Comparison of ENCODE assay signal across 7 mouse cellular contexts in the genomic region with DNA sequence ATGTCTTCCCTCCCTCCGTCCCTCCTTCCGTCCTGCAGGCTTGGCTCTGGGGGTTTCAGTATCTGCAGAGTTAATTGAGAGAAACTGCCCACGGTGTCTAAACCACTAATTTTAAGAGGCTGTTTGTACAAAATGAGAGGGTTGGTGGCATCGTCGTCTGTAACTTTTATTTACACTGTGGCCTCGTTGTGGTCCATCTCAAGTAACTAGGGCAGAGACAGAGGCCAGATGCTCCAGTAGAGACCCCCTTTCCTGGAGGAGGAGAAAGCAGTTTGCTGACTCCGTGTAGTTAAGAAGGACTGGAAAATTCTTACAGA. TPM values are rescaled to one million over a fixed set of nuclear protein-coding genes. Genes with fewer than 3 reads are reported as not detected.
A peak's percentile ranks its signal among the peaks of the same experiment; 100 is the strongest.
DNase-seq lines count a peak whose midpoint lies in the region; ATAC-seq and TF ChIP-seq lines count a peak whose summit lies in the region.

No protein-coding gene starts in this region.

- ATAC-seq in megakaryocyte, adult 5-6 weeks (ENCODE audit: poor library complexity, severe bottlenecking): no peak
- no peak for ATAC-seq in limb, embryonic 12.5 days (ENCODE audit: insufficient number of reproducible peaks, insufficient read depth, low FRiP score, low TSS enrichment, low read depth)
- no peak for ATAC-seq in stomach, embryonic 14.5 days (ENCODE audit: insufficient number of reproducible peaks, insufficient read depth, low FRiP score, low read depth)

- H3K9me3 ChIP-seq in megakaryocyte, embryonic 14.5 days: no peaks in the 10 kb centered on the region
- no peaks in the 10 kb centered on the region for H3K9me3 ChIP-seq in limb, embryonic 12.5 days
- H3K9me3 ChIP-seq in stomach, embryonic 14.5 days (ENCODE audit: control insufficient read depth, low read depth, low read length): no peaks in the 10 kb centered on the region

- peak overlapping the region; percentile 60 for H3K27ac ChIP-seq in embryonic fibroblast, embryonic 13.5 days (ENCODE audit: insufficient read depth, low read length)
- peak overlapping the region; percentile 99 for H3K27ac ChIP-seq in limb, embryonic 12.5 days
- peak overlapping the region; percentile 99 for H3K27ac ChIP-seq in stomach, embryonic 14.5 days (ENCODE audit: low read length)

- TF ChIP-seq POLR2A in embryonic fibroblast, embryonic 13.5 days (IDR thresholded peaks at IDR 0.05; ENCODE audit: low read depth, low read length): 0 out of 2 replicates have a peak, but pooled peaks have one; percentile 39

- no peak for DNase-seq in right cerebral cortex, adult 18-20 months
- DNase-seq in ovary, postnatal 14 days (ENCODE audit: low spot score): no peak

- H3K27me3 ChIP-seq in megakaryocyte, embryonic 14.5 days (replicated peaks): no peaks in the 10 kb centered on the region
- H3K27me3 ChIP-seq in limb, embryonic 12.5 days: no peaks in the 10 kb centered on the region; the same call in 1 of the 2 replicates
- no peaks in the 10 kb centered on the region for H3K27me3 ChIP-seq in stomach, embryonic 14.5 days (ENCODE audit: control insufficient read depth, insufficient read depth, low read length)

- TF ChIP-seq CTCF in embryonic fibroblast, embryonic 13.5 days (IDR thresholded peaks at IDR 0.05; ENCODE audit: borderline replicate concordance, insufficient read depth, low read length): no peak

- peaks cover 75% of the 10 kb centered on the region for H3K4me1 ChIP-seq in megakaryocyte, embryonic 14.5 days
- H3K4me1 ChIP-seq in embryonic fibroblast, embryonic 13.5 days (ENCODE audit: control insufficient read depth, insufficient read depth, low read length): peaks cover 14% of the 10 kb centered on the region
- peaks cover 47% of the 10 kb centered on the region for H3K4me1 ChIP-seq in limb, embryonic 12.5 days (replicated peaks)
- H3K4me1 ChIP-seq in stomach, embryonic 14.5 days (ENCODE audit: control insufficient read depth, insufficient read depth, low read length): peaks cover 14% of the 10 kb centered on the region

- peak overlapping the region; percentile 92 for H3K9ac ChIP-seq in limb, embryonic 12.5 days (replicated peaks)
- H3K9ac ChIP-seq in stomach, embryonic 14.5 days (replicated peaks; ENCODE audit: low read depth, low read length): peak overlapping the region; percentile 92

- peaks cover 52% of the 10 kb centered on the region for H3K36me3 ChIP-seq in megakaryocyte, embryonic 14.5 days (replicated peaks; ENCODE audit: low read length)
- H3K36me3 ChIP-seq in limb, embryonic 12.5 days: peaks cover 13% of the 10 kb centered on the region; the same call in 1 of the 2 replicates
- H3K36me3 ChIP-seq in stomach, embryonic 14.5 days (ENCODE audit: control insufficient read depth, insufficient read depth, low read length): no peaks in the 10 kb centered on the region

- WGBS in limb, embryonic 12.5 days: 0% methylated on average over 7 of the region's 7 CpGs
- under 1% methylated on average over 7 of the region's 7 CpGs for WGBS in stomach, embryonic 14.5 days

- peak overlapping the region; percentile 75 for H3K4me2 ChIP-seq in limb, embryonic 12.5 days
- H3K4me2 ChIP-seq in stomach, embryonic 14.5 days (replicated peaks; ENCODE audit: low read depth, low read length): peak overlapping the region; percentile 89

- H3K4me3 ChIP-seq in megakaryocyte, embryonic 14.5 days (replicated peaks): peak overlapping the region; percentile 96
- peak overlapping the region; percentile 71 for H3K4me3 ChIP-seq in embryonic fibroblast, embryonic 13.5 days (ENCODE audit: insufficient read depth, low read length)
- H3K4me3 ChIP-seq in limb, embryonic 12.5 days (replicated peaks): peak overlapping the region; percentile 84
- peak overlapping the region; percentile 89 for H3K4me3 ChIP-seq in stomach, embryonic 14.5 days (ENCODE audit: low read depth, low read length)

RNA-seq across cellular contexts. Expression of a gene that starts 0.8 kb away (rescaled TPM):
- 473 and 551 TPM in 2 replicates for polyA plus RNA-seq in megakaryocyte, embryonic 14.5 days (2012; ENCODE audit: insufficient read depth, low replicate concordance)
- total RNA-seq in megakaryocyte, adult 5-6 weeks (2015): 68.9 and 69.0 TPM in 2 replicates
- total RNA-seq in megakaryocyte, adult 5-6 weeks (2017): 44.3 and 45.9 TPM in 2 replicates
- 126 and 137 TPM in 2 replicates for polyA plus RNA-seq in embryonic fibroblast, embryonic 13.5 days (2011; ENCODE audit: insufficient read length, low read depth, missing spikeins)
- 154 and 155 TPM in 2 replicates for polyA plus RNA-seq in limb, embryonic 12.5 days (2016; fragmentation: Nextera tagmentation; extraction: Ambion mirVana)
- polyA plus RNA-seq in stomach, embryonic 14.5 days (2014; fragmentation: Nextera tagmentation; extraction: Ambion mirVana): 82.6 and 85.4 TPM in 2 replicates

RNA-seq across cellular contexts. Expression of a gene that starts 1.0 kb away (rescaled TPM):
- polyA plus RNA-seq in megakaryocyte, embryonic 14.5 days (2012; ENCODE audit: insufficient read depth, low replicate concordance): 55.0 and 64.0 TPM in 2 replicates
- total RNA-seq in megakaryocyte, adult 5-6 weeks (2015): 26.2 and 29.6 TPM in 2 replicates
- total RNA-seq in megakaryocyte, adult 5-6 weeks (2017): 13.9 and 14.2 TPM in 2 replicates
- 22.3 and 29.1 TPM in 2 replicates for polyA plus RNA-seq in embryonic fibroblast, embryonic 13.5 days (2011; ENCODE audit: insufficient read length, low read depth, missing spikeins)
- polyA plus RNA-seq in limb, embryonic 12.5 days (2016; fragmentation: Nextera tagmentation; extraction: Ambion mirVana): 24.4 and 27.5 TPM in 2 replicates
- 27.3 and 30.0 TPM in 2 replicates for polyA plus RNA-seq in stomach, embryonic 14.5 days (2014; fragmentation: Nextera tagmentation; extraction: Ambion mirVana)

RNA-seq across cellular contexts. Expression of a gene that starts 24.6 kb away (rescaled TPM):
- polyA plus RNA-seq in megakaryocyte, embryonic 14.5 days (2012; ENCODE audit: insufficient read depth, low replicate concordance): 24.4 and 42.0 TPM in 2 replicates
- total RNA-seq in megakaryocyte, adult 5-6 weeks (2015): 5.3 and 6.0 TPM in 2 replicates
- 11.5 and 16.8 TPM in 2 replicates for total RNA-seq in megakaryocyte, adult 5-6 weeks (2017)
- 26.6 and 33.8 TPM in 2 replicates for polyA plus RNA-seq in embryonic fibroblast, embryonic 13.5 days (2011; ENCODE audit: insufficient read length, low read depth, missing spikeins)
- 33.2 and 39.1 TPM in 2 replicates for polyA plus RNA-seq in limb, embryonic 12.5 days (2016; fragmentation: Nextera tagmentation; extraction: Ambion mirVana)
- polyA plus RNA-seq in stomach, embryonic 14.5 days (2014; fragmentation: Nextera tagmentation; extraction: Ambion mirVana): 35.8 and 37.8 TPM in 2 replicates

RNA-seq across cellular contexts. Expression of a gene that starts 52.6 kb away (rescaled TPM):
- polyA plus RNA-seq in megakaryocyte, embryonic 14.5 days (2012; ENCODE audit: insufficient read depth, low replicate concordance): 7.8 and 15.0 TPM in 2 replicates
- 2.0 and 2.1 TPM in 2 replicates for total RNA-seq in megakaryocyte, adult 5-6 weeks (2015)
- 2.7 and 5.2 TPM in 2 replicates for total RNA-seq in megakaryocyte, adult 5-6 weeks (2017)
- 15.9 and 16.4 TPM in 2 replicates for polyA plus RNA-seq in embryonic fibroblast, embryonic 13.5 days (2011; ENCODE audit: insufficient read length, low read depth, missing spikeins)
- polyA plus RNA-seq in limb, embryonic 12.5 days (2016; fragmentation: Nextera tagmentation; extraction: Ambion mirVana): 26.9 and 30.6 TPM in 2 replicates
- polyA plus RNA-seq in stomach, embryonic 14.5 days (2014; fragmentation: Nextera tagmentation; extraction: Ambion mirVana): 21.2 and 21.7 TPM in 2 replicates

RNA-seq across cellular contexts. Expression of a gene that starts 57.4 kb away (rescaled TPM):
- 2.7 and 5.0 TPM in 2 replicates for polyA plus RNA-seq in megakaryocyte, embryonic 14.5 days (2012; ENCODE audit: insufficient read depth, low replicate concordance)
- total RNA-seq in megakaryocyte, adult 5-6 weeks (2015): 0.18 and 0.40 TPM in 2 replicates
- total RNA-seq in megakaryocyte, adult 5-6 weeks (2017): 0.99 and 1.1 TPM in 2 replicates
- 17.1 and 18.1 TPM in 2 replicates for polyA plus RNA-seq in embryonic fibroblast, embryonic 13.5 days (2011; ENCODE audit: insufficient read length, low read depth, missing spikeins)
- 3.6 and 4.5 TPM in 2 replicates for polyA plus RNA-seq in limb, embryonic 12.5 days (2016; fragmentation: Nextera tagmentation; extraction: Ambion mirVana)
- 2.8 and 3.1 TPM in 2 replicates for polyA plus RNA-seq in stomach, embryonic 14.5 days (2014; fragmentation: Nextera tagmentation; extraction: Ambion mirVana)
